Mouse (Mus musculus): ENCODE measurements around the gene Galnt5. TPM values are rescaled to one million over a fixed set of nuclear protein-coding genes. Genes with fewer than 3 reads are reported as not detected.

Galnt5 gene
- polyA plus RNA-seq (2012; rRNA removed): 0.24 and 0.25 TPM in 2 replicates

DNA sequence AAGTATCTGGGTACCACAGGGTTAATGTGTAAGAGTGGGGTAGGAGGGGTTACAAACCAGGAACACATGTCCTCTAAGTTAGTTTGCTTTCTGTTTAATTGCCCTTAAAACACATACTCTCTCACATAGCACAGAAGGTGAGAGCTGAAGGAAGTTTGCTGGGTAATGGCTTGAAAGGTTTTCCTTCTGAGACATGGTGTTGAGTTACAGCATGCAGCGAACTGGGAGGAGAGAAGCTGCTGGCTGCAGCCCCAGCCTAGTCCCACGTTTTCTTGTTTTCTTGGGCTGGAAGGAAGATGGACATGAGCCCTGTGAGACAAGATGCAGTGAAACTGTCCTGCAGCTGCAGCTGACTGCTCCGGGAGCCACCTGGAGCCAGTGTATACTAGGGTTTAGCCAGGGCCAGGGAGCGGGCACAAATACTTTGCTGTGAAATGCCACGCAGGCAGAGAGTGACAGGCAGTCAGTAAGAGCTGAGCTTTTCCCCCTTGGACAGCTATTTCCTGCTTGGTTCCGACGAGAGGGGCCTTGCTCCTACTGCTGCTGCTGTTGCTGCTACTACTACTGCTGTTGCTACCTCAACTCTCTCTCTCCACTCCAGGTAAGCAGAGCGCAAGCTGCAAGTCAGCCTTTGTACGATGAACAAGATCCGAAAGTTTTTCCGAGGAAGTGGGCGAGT, at the start of gene Galnt5:
TSS of gene Galnt5 (plus strand) at position 133 of the 679 bp plus-strand sequence.

DNA sequence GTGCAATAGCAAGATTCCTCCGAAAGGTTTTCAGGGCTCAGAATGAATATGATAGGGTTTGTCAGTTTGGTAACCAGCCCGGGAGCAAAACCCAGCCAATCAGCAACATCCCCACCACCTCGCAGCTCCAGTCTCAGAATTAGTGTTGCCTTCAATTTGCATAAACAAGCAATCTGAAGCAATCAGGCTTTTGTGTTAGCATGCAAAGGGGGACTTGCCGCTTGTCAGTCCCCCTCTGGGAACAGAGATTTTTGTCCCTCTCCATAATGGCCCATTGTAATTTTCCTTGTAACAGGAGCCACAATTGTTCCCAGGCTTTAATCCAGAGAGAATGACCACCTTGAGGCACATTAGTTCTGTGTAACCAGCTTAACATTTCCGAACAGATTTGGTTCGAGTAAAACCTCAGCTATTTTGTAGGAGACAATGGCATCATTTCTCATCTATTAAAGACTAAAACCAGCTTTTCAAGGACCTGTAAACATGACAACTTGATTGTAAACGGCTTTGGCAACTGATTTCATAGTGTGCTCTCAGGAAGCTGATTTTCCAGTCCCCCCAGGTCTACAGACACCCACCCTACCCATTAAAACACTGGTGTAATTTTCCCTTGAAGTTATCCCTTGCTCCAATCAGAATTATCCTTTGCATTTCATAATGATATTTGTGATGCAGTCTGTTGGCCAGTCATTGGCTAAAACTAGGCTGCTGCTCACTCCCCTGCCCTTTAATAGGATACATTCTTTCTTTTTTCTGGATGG, 55.3 kb downstream of the Galnt5 start, which contains the start of gene Ermn:
TSS of gene Ermn (minus strand) at position 44 of the 761 bp plus-strand sequence.

Other genes starting within 250 kb of the Galnt5 start
- gene Ermn, start 55.0 kb downstream of the Galnt5 start, polyA plus RNA-seq (2012; rRNA removed): not detected in 2 replicates
- 1.6 and 3.3 TPM in 2 replicates for gene Cytip, start 197.6 kb downstream of the Galnt5 start, polyA plus RNA-seq (2012; rRNA removed)

Data from stomach, adult 2 months (tissue).